Mouse (Mus musculus) embryonic facial prominence, embryonic 12.5 days (tissue): ENCODE measurements at regions not wholly inside any gene's neighbourhood (a gene's known extent, or its start where the extent isn't known, plus 50 kb on each side); places are given as distances from the start of the nearest gene placed in this dataset.
A peak's percentile ranks its signal among the peaks of the same experiment; 100 is the strongest.

Source experiments
- ATAC-seq: fragments of 200-750 bp; cut with Nextera tagmentation; 2 replicates; pipeline ENCODE4 v1.8.0; 2017; ENCODE audit not compliant: insufficient number of reproducible peaks, insufficient read depth, low FRiP score, low TSS enrichment
- H3K27ac ChIP-seq: fragments of 300-500 bp; sonication (generic); 2 replicates; pipeline ENCODE4 v1.5.1; 2016; ENCODE audit warnings: mild to moderate bottlenecking
- H3K27me3 ChIP-seq: fragments of 300-500 bp; sonication (generic); 2 replicates; pipeline ENCODE4 v1.6.1; 2016; ENCODE audit warnings: mild to moderate bottlenecking, moderate library complexity
- H3K36me3 ChIP-seq: fragments of 300-500 bp; sonication (generic); 2 replicates; pipeline ENCODE4 v1.6.1; 2016; ENCODE audit warnings: mild to moderate bottlenecking
- H3K4me1 ChIP-seq: fragments of 300-500 bp; sonication (generic); 2 replicates; pipeline ENCODE4 v1.6.1; 2016
- H3K4me2 ChIP-seq: fragments of 300-500 bp; sonication (generic); replicated peaks from 2 replicates; pipeline ENCODE4 v1.6.1; 2016; ENCODE audit warnings: mild to moderate bottlenecking, moderate library complexity
- H3K4me3 ChIP-seq: fragments of 300-500 bp; sonication (generic); 2 replicates; pipeline ENCODE4 v1.5.1; 2016; ENCODE audit warnings: mild to moderate bottlenecking
- H3K9ac ChIP-seq: fragments of 300-500 bp; sonication (generic); 2 replicates; pipeline ENCODE4 v1.6.1; 2016; ENCODE audit warnings: mild to moderate bottlenecking, moderate library complexity
- H3K9me3 ChIP-seq: fragments of 300-500 bp; sonication (generic); 2 replicates; pipeline ENCODE4 v1.6.1; 2016; ENCODE audit warnings: mild to moderate bottlenecking, moderate library complexity
- WGBS: fragments of 180-500 bp; shearing (Covaris S2); methylation state at CpG from one replicate; pipeline ENCODE4 v1.1.7; 2016; 5-methylcytosine and 5-hydroxymethylcytosine counted together

- no peak for ATAC-seq
- H3K27ac ChIP-seq, result no peak overlapping the region
- WGBS, result 51% methylated on average over 7 of the region's 7 CpGs
- no peak overlapping the region for H3K4me2 ChIP-seq
- no peaks in the 10 kb centered on the region for H3K4me1 ChIP-seq
- H3K27me3 ChIP-seq, result no peaks in the 10 kb centered on the region
- H3K9me3 ChIP-seq, result no peaks in the 10 kb centered on the region
- no peak overlapping the region for H3K4me3 ChIP-seq
- H3K36me3 ChIP-seq, result no peaks in the 10 kb centered on the region
- no peak overlapping the region for H3K9ac ChIP-seq
Observed at GRCm38 (mm10) chr2:157633286-157633685, 62.2 kb upstream of the Blcap start.

GRCm38 (mm10) chr2:157635670-157636069 is 64.6 kb upstream of the Blcap start:
- Histone ChIP-seq H3K4me2 (no peak overlapping the region), H3K27me3 (no peaks in the 10 kb centered on the region), H3K36me3 (no peaks in the 10 kb centered on the region), H3K4me3 (no peak overlapping the region), H3K4me1 (no peaks in the 10 kb centered on the region), H3K9me3 (no peaks in the 10 kb centered on the region), H3K27ac (no peak overlapping the region), H3K9ac (no peak overlapping the region)
- ATAC-seq, result no peak
- 6% methylated on average over 14 of the region's 14 CpGs for WGBS

GRCm38 (mm10) chr2:157640873-157641272 is 69.8 kb upstream of the Blcap start:
- H3K27me3 ChIP-seq, result no peaks in the 10 kb centered on the region
- no peak for ATAC-seq
- WGBS, result 43% methylated on average over 4 of the region's 4 CpGs
- H3K4me1 ChIP-seq, result no peaks in the 10 kb centered on the region
- H3K4me2 ChIP-seq, result no peak overlapping the region
- no peak overlapping the region for H3K9ac ChIP-seq
- H3K4me3 ChIP-seq, result no peak overlapping the region
- H3K9me3 ChIP-seq, result no peaks in the 10 kb centered on the region
- H3K27ac ChIP-seq, result no peak overlapping the region
- H3K36me3 ChIP-seq, result no peaks in the 10 kb centered on the region

GRCm38 (mm10) chr2:157663584-157664375 is 73.4 kb upstream of the Ctnnbl1 start:
- whole genome bisulfite sequencing, result 31% methylated on average over 20 of the region's 20 CpGs
- Histone ChIP-seq H3K4me1 (no peaks in the 10 kb centered on the region), H3K27ac (no peak overlapping the region), H3K36me3 (no peaks in the 10 kb centered on the region), H3K4me2 (no peak overlapping the region), H3K9me3 (no peaks in the 10 kb centered on the region), H3K9ac (no peak overlapping the region), H3K27me3 (no peaks in the 10 kb centered on the region), H3K4me3 (no peak overlapping the region)
- no peak for ATAC-seq

GRCm38 (mm10) chr2:157664481-157664880 is 72.7 kb upstream of the Ctnnbl1 start:
- WGBS, result 64% methylated on average over 6 of the region's 6 CpGs
- Histone ChIP-seq H3K4me1 (no peaks in the 10 kb centered on the region), H3K27ac (no peak overlapping the region), H3K36me3 (no peaks in the 10 kb centered on the region), H3K4me2 (no peak overlapping the region), H3K9me3 (no peaks in the 10 kb centered on the region), H3K27me3 (no peaks in the 10 kb centered on the region), H3K9ac (no peak overlapping the region), H3K4me3 (no peak overlapping the region)
- no peak for ATAC-seq

- WGBS, result 83% methylated on average over 2 of the region's 2 CpGs
- H3K4me3 ChIP-seq, result no peak overlapping the region
Observed at GRCm38 (mm10) chr2:157670191-157670590, 67.0 kb upstream of the Ctnnbl1 start.

DNA sequence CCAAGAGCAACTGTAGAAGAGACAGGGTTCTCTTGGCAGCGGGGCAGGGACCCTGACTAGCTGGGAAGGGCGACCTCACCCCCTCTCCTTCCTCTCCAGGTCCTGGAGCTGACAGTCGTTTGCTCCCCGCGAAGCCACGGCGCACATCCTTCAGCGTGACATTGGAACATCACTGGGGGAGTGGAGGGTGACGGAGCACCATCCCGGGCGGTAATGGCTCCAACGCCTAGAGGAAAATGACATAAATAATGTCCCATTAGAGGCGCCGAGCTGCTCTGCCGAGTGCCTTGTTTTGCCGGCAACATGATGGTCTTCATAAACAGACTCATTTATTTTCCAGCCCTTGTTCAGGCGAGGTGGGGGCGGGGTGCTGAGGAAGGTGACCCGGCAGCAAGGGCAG is 62.3 kb upstream of the Ctnnbl1 start:
- 79% methylated on average over 19 of the region's 19 CpGs for WGBS
- no peak overlapping the region for H3K27ac ChIP-seq
- no peak for ATAC-seq

More at GRCm38 (mm10) chr2:157670191-157670590, 67.0 kb upstream of the Ctnnbl1 start:
- Histone ChIP-seq H3K27ac (no peak overlapping the region), H3K9ac (no peak overlapping the region), H3K9me3 (no peaks in the 10 kb centered on the region), H3K4me1 (no peaks in the 10 kb centered on the region), H3K27me3 (no peaks in the 10 kb centered on the region), H3K36me3 (no peaks in the 10 kb centered on the region), H3K4me2 (no peak overlapping the region)
- ATAC-seq, result no peak

DNA sequence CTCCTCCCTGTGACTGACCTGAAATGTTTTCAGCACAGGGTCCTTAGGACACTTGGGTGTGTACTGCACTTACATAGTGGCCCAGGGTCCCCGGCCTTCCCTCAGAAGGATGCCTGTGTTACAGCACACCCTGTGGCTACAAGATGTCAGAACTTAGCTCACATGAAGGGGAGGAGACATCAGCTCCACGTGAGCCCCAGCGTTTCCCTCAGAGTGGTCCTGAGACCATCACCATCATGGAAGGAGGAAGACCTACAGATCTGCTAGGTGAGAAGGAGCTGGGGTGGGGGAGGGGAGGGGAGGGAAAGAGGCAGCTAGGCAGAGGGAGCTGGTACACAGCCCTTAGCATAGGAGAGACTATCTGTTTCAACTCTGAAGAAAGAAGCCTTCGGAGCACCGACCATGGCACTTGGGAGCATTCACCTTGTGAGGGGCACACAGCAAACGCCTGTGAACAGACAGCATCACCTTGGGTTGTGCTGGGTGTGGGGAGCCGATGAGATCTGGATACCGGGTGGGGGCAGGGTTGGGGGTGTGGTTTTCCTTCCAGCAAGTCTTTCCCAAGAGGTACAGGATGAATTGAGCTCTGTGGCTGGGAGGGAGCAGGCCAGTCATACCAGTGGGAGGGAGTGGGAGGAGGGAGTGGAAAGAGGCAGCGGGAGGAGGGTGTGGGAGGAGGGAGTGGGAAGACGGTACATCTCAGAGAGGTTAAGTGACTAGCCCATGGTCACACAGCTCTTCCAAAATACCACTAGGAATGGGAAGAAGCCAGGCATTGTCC is 60.6 kb upstream of the Ctnnbl1 start:
- H3K9ac ChIP-seq, result no peak overlapping the region
- WGBS, result 50% methylated on average over 10 of the region's 10 CpGs
- H3K27ac ChIP-seq, result no peak overlapping the region
- H3K27me3 ChIP-seq, result no peaks in the 10 kb centered on the region
- 0 out of 2 replicates have a peak, but pooled peaks have one; percentile 15 for ATAC-seq
- H3K4me1 ChIP-seq, result peaks cover 4% of the 10 kb centered on the region; the same call in 1 of the 2 replicates
- no peak overlapping the region for H3K4me3 ChIP-seq
- no peaks in the 10 kb centered on the region for H3K36me3 ChIP-seq
- H3K9me3 ChIP-seq, result no peaks in the 10 kb centered on the region
- H3K4me2 ChIP-seq, result no peak overlapping the region

More for the DNA sequence above, 62.3 kb upstream of the Ctnnbl1 start:
- Histone ChIP-seq H3K27me3 (no peaks in the 10 kb centered on the region), H3K9ac (no peak overlapping the region), H3K36me3 (no peaks in the 10 kb centered on the region), H3K9me3 (no peaks in the 10 kb centered on the region), H3K4me1 (peaks cover 4% of the 10 kb centered on the region; the same call in 1 of the 2 replicates), H3K4me3 (no peak overlapping the region), H3K4me2 (no peak overlapping the region)

DNA sequence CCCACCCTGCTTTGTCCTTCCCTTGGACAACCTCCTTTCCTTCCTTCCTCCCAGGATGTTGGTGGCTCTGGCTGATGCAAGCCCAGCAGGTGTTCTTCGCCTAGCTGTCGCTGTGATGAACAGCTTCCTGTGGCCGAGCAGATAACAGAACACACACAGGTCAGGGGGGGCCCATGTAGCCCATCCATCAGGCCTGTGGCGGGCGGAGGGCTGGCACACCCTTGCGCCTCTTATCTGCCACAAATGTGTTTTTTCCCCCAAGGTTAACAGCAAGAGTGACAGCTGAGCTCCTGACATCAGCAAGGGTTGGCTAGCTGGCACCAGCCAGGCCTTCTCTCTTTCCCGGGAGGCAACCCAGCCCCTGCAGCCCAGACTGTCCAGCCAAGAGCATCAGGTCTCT is 59.9 kb upstream of the Ctnnbl1 start:
- 61% methylated on average over 7 of the region's 7 CpGs for WGBS
- Histone ChIP-seq H3K27me3 (no peaks in the 10 kb centered on the region), H3K4me2 (no peak overlapping the region), H3K36me3 (no peaks in the 10 kb centered on the region), H3K4me3 (no peak overlapping the region), H3K27ac (no peak overlapping the region), H3K9ac (no peak overlapping the region), H3K4me1 (peaks cover 4% of the 10 kb centered on the region; the same call in 1 of the 2 replicates), H3K9me3 (no peaks in the 10 kb centered on the region)
- no peak for ATAC-seq

GRCm38 (mm10) chr2:157681931-157682330 is 55.3 kb upstream of the Ctnnbl1 start:
- H3K4me2 ChIP-seq, result no peak overlapping the region
- no peaks in the 10 kb centered on the region for H3K9me3 ChIP-seq
- 80% methylated on average over 7 of the region's 7 CpGs for WGBS
- no peaks in the 10 kb centered on the region for H3K4me1 ChIP-seq
- no peak overlapping the region for H3K9ac ChIP-seq
- H3K27me3 ChIP-seq, result no peaks in the 10 kb centered on the region
- H3K36me3 ChIP-seq, result no peaks in the 10 kb centered on the region
- no peak overlapping the region for H3K27ac ChIP-seq
- no peak for ATAC-seq
- no peak overlapping the region for H3K4me3 ChIP-seq
